Mouse (Mus musculus): ENCODE measurements around the gene Tap1. TPM values are rescaled to one million over a fixed set of nuclear protein-coding genes. Genes with fewer than 3 reads are reported as not detected.

Gene Tap1
- total and polyA plus RNA-seq, 2 experiments from 2014 or later, result 8.0 to 14.0 TPM

- DNase-seq (ENCODE audit: low spot score) (no peak), ATAC-seq (no peak)
- no peak overlapping the region for H3K27ac ChIP-seq
- no peaks in the 10 kb centered on the region for H3K4me1 ChIP-seq (ENCODE audit: insufficient read depth, low read length)
- no peak overlapping the region for H3K4me3 ChIP-seq (ENCODE audit: low read length)
- WGBS, result 78% methylated on average over 1 of the region's 1 CpGs
- no peaks in the 10 kb centered on the region for H3K27me3 ChIP-seq (ENCODE audit: insufficient read depth, low read length)
- no peak overlapping the region for H3K4me2 ChIP-seq (ENCODE audit: low read depth, low read length)
- 0 out of 2 replicates have a peak, but pooled peaks cover 5% of the 10 kb centered on the region for H3K9me3 ChIP-seq (ENCODE audit: low read length)
- H3K9ac ChIP-seq (replicated peaks; ENCODE audit: low read length), result no peak overlapping the region
- no peaks in the 10 kb centered on the region for H3K36me3 ChIP-seq (ENCODE audit: insufficient read depth, low read length)
- TF ChIP-seq CTCF (IDR thresholded peaks at IDR 0.05; ENCODE audit: low read depth), result no peak
Measured at GRCm38 (mm10) chr17:34174075-34174474, 13.3 kb upstream of the Tap1 start.

DNA sequence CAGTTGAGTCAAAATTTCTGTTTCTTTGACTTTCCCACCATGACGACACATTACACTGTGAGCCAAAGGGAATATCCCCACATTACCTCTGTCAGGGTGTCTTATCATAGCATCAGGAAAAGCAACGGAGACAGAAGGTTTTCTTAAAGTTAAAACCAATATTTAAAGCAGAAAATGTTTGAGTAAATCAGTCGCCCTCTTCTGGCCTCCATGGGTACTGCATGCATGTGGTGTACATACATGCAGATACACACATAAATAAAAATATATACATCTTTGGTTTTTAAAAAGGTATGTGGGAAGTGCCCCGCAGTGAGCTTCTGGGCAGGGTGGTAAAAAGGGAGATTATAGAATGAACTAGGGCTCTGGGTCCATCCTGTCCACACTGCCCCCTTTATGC, 10.2 kb upstream of the Tap1 start:
- Histone ChIP-seq H3K4me2 (ENCODE audit: low read depth, low read length) (no peak overlapping the region), H3K27ac (no peak overlapping the region), H3K9ac (replicated peaks; ENCODE audit: low read length) (no peak overlapping the region), H3K27me3 (ENCODE audit: insufficient read depth, low read length) (no peaks in the 10 kb centered on the region), H3K4me3 (ENCODE audit: low read length) (no peak overlapping the region), H3K4me1 (ENCODE audit: insufficient read depth, low read length) (no peaks in the 10 kb centered on the region), H3K36me3 (ENCODE audit: insufficient read depth, low read length) (no peaks in the 10 kb centered on the region), H3K9me3 (ENCODE audit: low read length) (0 out of 2 replicates have a peak, but pooled peaks cover 5% of the 10 kb centered on the region)
- TF ChIP-seq CTCF (IDR thresholded peaks at IDR 0.05; ENCODE audit: low read depth), result peak; percentile 26; the same call in 1 of the 2 replicates
- no peak for DNase-seq (ENCODE audit: low spot score)
- WGBS, result 73% methylated on average over 4 of the region's 4 CpGs
- no peak for ATAC-seq

GRCm38 (mm10) chr17:34179019-34179418, 8.3 kb upstream of the Tap1 start:
- H3K4me2 ChIP-seq (ENCODE audit: low read depth, low read length), result no peak overlapping the region
- no peak for ATAC-seq
- no peak overlapping the region for H3K4me3 ChIP-seq (ENCODE audit: low read length)
- H3K36me3 ChIP-seq (ENCODE audit: insufficient read depth, low read length), result no peaks in the 10 kb centered on the region
- H3K9ac ChIP-seq (replicated peaks; ENCODE audit: low read length), result no peak overlapping the region
- no peaks in the 10 kb centered on the region for H3K27me3 ChIP-seq (ENCODE audit: insufficient read depth, low read length)
- TF ChIP-seq CTCF (IDR thresholded peaks at IDR 0.05; ENCODE audit: low read depth), result no peak
- no peak for DNase-seq (ENCODE audit: low spot score)
- H3K9me3 ChIP-seq (ENCODE audit: low read length), result 0 out of 2 replicates have a peak, but pooled peaks cover 2% of the 10 kb centered on the region
- H3K4me1 ChIP-seq (ENCODE audit: insufficient read depth, low read length), result no peaks in the 10 kb centered on the region
- H3K27ac ChIP-seq, result no peak overlapping the region
- WGBS, result 69% methylated on average over 6 of the region's 6 CpGs

GRCm38 (mm10) chr17:34179913-34180859, 7.2 kb upstream of the Tap1 start:
- WGBS, result 70% methylated on average over 13 of the region's 13 CpGs
- DNase-seq (ENCODE audit: low spot score) (no peak), ATAC-seq (no peak)
- Histone ChIP-seq H3K9me3 (ENCODE audit: low read length) (0 out of 2 replicates have a peak, but pooled peaks cover 2% of the 10 kb centered on the region), H3K27me3 (ENCODE audit: insufficient read depth, low read length) (no peaks in the 10 kb centered on the region), H3K27ac (no peak overlapping the region), H3K4me2 (ENCODE audit: low read depth, low read length) (no peak overlapping the region), H3K9ac (replicated peaks; ENCODE audit: low read length) (no peak overlapping the region), H3K4me1 (ENCODE audit: insufficient read depth, low read length) (no peaks in the 10 kb centered on the region), H3K36me3 (ENCODE audit: insufficient read depth, low read length) (no peaks in the 10 kb centered on the region), H3K4me3 (ENCODE audit: low read length) (no peak overlapping the region)
- TF ChIP-seq CTCF (IDR thresholded peaks at IDR 0.05; ENCODE audit: low read depth), result no peak

GRCm38 (mm10) chr17:34183564-34184219, 3.7 kb upstream of the Tap1 start:
- Histone ChIP-seq H3K4me2 (ENCODE audit: low read depth, low read length) (no peak overlapping the region), H3K4me1 (ENCODE audit: insufficient read depth, low read length) (no peaks in the 10 kb centered on the region), H3K9me3 (ENCODE audit: low read length) (no peaks in the 10 kb centered on the region), H3K36me3 (ENCODE audit: insufficient read depth, low read length) (no peaks in the 10 kb centered on the region), H3K9ac (replicated peaks; ENCODE audit: low read length) (no peak overlapping the region), H3K4me3 (ENCODE audit: low read length) (no peak overlapping the region), H3K27me3 (ENCODE audit: insufficient read depth, low read length) (peaks cover 12% of the 10 kb centered on the region; the same call in 1 of the 2 replicates), H3K27ac (no peak overlapping the region)
- no peak for DNase-seq (ENCODE audit: low spot score)
- ATAC-seq, result no peak
- WGBS, result 78% methylated on average over 15 of the region's 15 CpGs
- no peak for TF ChIP-seq CTCF (IDR thresholded peaks at IDR 0.05; ENCODE audit: low read depth)

GRCm38 (mm10) chr17:34185526-34185925, 1.8 kb upstream of the Tap1 start:
- Histone ChIP-seq H3K4me3 (ENCODE audit: low read length) (no peak overlapping the region), H3K4me2 (ENCODE audit: low read depth, low read length) (no peak overlapping the region), H3K36me3 (ENCODE audit: insufficient read depth, low read length) (no peaks in the 10 kb centered on the region), H3K27me3 (ENCODE audit: insufficient read depth, low read length) (peaks cover 18% of the 10 kb centered on the region), H3K4me1 (ENCODE audit: insufficient read depth, low read length) (no peaks in the 10 kb centered on the region), H3K27ac (no peak overlapping the region), H3K9me3 (ENCODE audit: low read length) (no peaks in the 10 kb centered on the region), H3K9ac (replicated peaks; ENCODE audit: low read length) (no peak overlapping the region)
- WGBS, result 88% methylated on average over 9 of the region's 9 CpGs
- no peak for ATAC-seq
- no peak for DNase-seq (ENCODE audit: low spot score)
- TF ChIP-seq CTCF (IDR thresholded peaks at IDR 0.05; ENCODE audit: low read depth), result no peak
